Comparison of ENCODE assay signal across 18 mouse cellular contexts in the genomic region with DNA sequence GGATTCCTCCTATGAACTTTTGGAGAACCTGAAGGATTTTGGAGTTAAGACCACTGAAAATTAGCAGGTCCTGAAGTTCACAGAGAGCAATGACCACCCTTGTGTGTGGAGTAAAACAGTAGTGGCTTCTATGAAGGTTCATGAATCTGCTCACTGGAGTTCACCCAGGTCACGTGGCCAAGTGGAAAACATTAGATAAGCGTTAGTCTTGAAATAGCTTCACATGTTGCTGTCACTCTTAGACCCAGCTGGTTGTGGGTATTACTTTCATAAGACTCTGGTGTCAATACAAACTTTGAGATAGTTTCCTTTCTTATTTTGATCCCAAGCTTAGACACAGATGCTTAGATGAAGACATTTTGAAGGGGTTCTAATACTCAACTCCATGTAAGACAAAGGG. TPM values are rescaled to one million over a fixed set of nuclear protein-coding genes. Genes with fewer than 3 reads are reported as not detected.
DNase-seq lines count a peak whose midpoint lies in the region; ATAC-seq and TF ChIP-seq lines count a peak whose summit lies in the region.
"Had no signal": no experiment of that assay in that cellular context is flagged by ENCODE, and none has a peak within 500 bp of the region (broad histone marks: within the 10 kb centered on the region; RNA-seq: fewer than 3 reads in every experiment).

No protein-coding gene starts in this region.

- no peak overlapping the region for H3K27ac ChIP-seq in limb, embryonic 14.5 days (replicated peaks; ENCODE audit: low read depth, low read length)
- H3K27ac ChIP-seq in limb, embryonic 10.5 days, result no peak overlapping the region
- H3K27ac ChIP-seq in heart, embryonic 14.5 days (replicated peaks in 1 of 2; ENCODE audit: control insufficient read depth in 1 of 2, insufficient read depth in 1 of 2, low read depth in 2 of 2, low read length in 2 of 2), result peak overlapping the region in 1 of 2 experiments; percentile 64; a peak in 2 of 4 replicates
- H3K27ac ChIP-seq in intestine, embryonic 16.5 days (ENCODE audit: low read length), result no peak overlapping the region
- H3K27ac ChIP-seq: hindbrain, embryonic 12.5 days; intestine, embryonic 15.5 days; limb, embryonic 13.5 days had no signal

- no peaks in the 10 kb centered on the region for H3K27me3 ChIP-seq in limb, embryonic 14.5 days (ENCODE audit: control insufficient read depth, insufficient read depth, low read length)
- H3K27me3 ChIP-seq in limb, embryonic 10.5 days (ENCODE audit: low read depth, poor library complexity, severe bottlenecking), result no peaks in the 10 kb centered on the region
- no peaks in the 10 kb centered on the region for H3K27me3 ChIP-seq in heart, embryonic 14.5 days (ENCODE audit: control insufficient read depth, insufficient read depth, low read length)
- no peaks in the 10 kb centered on the region for H3K27me3 ChIP-seq in intestine, embryonic 16.5 days (replicated peaks; ENCODE audit: control insufficient read depth, insufficient read depth, low read length)
- H3K27me3 ChIP-seq: CH12.LX; hindbrain, embryonic 12.5 days; intestine, embryonic 15.5 days; limb, embryonic 13.5 days had no signal

- no peak overlapping the region for H3K4me2 ChIP-seq in limb, embryonic 14.5 days (replicated peaks; ENCODE audit: low read depth, low read length, severe bottlenecking)
- H3K4me2 ChIP-seq in heart, embryonic 14.5 days (ENCODE audit: low read length), result peak overlapping the region; percentile 44
- H3K4me2 ChIP-seq in intestine, embryonic 16.5 days (ENCODE audit: low read depth, low read length), result no peak overlapping the region
- H3K4me2 ChIP-seq: hindbrain, embryonic 12.5 days; intestine, embryonic 15.5 days had no signal

- peaks cover 8% of the 10 kb centered on the region; the same call in 1 of the 2 replicates for H3K4me1 ChIP-seq in limb, embryonic 14.5 days (ENCODE audit: control insufficient read depth, insufficient read depth, low read length)
- peaks cover 31% of the 10 kb centered on the region for H3K4me1 ChIP-seq in limb, embryonic 10.5 days
- H3K4me1 ChIP-seq in heart, embryonic 14.5 days (ENCODE audit: control insufficient read depth in 2 of 2, insufficient read depth in 2 of 2, low read length in 2 of 2), result peaks cover 3 to 36% of the 10 kb centered on the region in 2 experiments
- H3K4me1 ChIP-seq in intestine, embryonic 16.5 days (ENCODE audit: control insufficient read depth, insufficient read depth, low read length), result peaks cover 4% of the 10 kb centered on the region; the same call in 1 of the 2 replicates
- H3K4me1 ChIP-seq: intestine, embryonic 15.5 days had no signal

- no peak overlapping the region for H3K4me3 ChIP-seq in limb, embryonic 14.5 days (replicated peaks; ENCODE audit: low read length)
- no peak overlapping the region for H3K4me3 ChIP-seq in limb, embryonic 10.5 days
- H3K4me3 ChIP-seq in heart, embryonic 14.5 days (ENCODE audit: control insufficient read depth in 1 of 2, insufficient read depth in 1 of 2, low read depth in 1 of 2, low read length in 2 of 2), result no peak overlapping the region
- H3K4me3 ChIP-seq in intestine, embryonic 16.5 days (ENCODE audit: low read length), result no peak overlapping the region
- H3K4me3 ChIP-seq: hindbrain, embryonic 12.5 days; intestine, embryonic 15.5 days; limb, embryonic 13.5 days had no signal

- H3K9ac ChIP-seq in limb, embryonic 14.5 days (ENCODE audit: low read depth, low read length, severe bottlenecking), result no peak overlapping the region
- no peak overlapping the region for H3K9ac ChIP-seq in heart, embryonic 14.5 days (ENCODE audit: low read length)
- H3K9ac ChIP-seq in intestine, embryonic 16.5 days (ENCODE audit: low read depth, low read length), result no peak overlapping the region
- H3K9ac ChIP-seq: hindbrain, embryonic 12.5 days; intestine, embryonic 15.5 days; limb, embryonic 13.5 days; liver, postnatal 0 days had no signal

- WGBS in limb, embryonic 14.5 days, result 74% methylated on average over 2 of the region's 2 CpGs
- 86% methylated on average over 2 of the region's 2 CpGs for WGBS in limb, embryonic 10.5 days
- WGBS in heart, embryonic 14.5 days, result 12% methylated on average over 2 of the region's 2 CpGs
- WGBS in intestine, embryonic 16.5 days, result 80% methylated on average over 2 of the region's 2 CpGs

- no peaks in the 10 kb centered on the region for H3K9me3 ChIP-seq in limb, embryonic 14.5 days (ENCODE audit: control insufficient read depth, low read length)
- no peaks in the 10 kb centered on the region for H3K9me3 ChIP-seq in limb, embryonic 10.5 days (replicated peaks)
- no peaks in the 10 kb centered on the region for H3K9me3 ChIP-seq in heart, embryonic 14.5 days (ENCODE audit: control insufficient read depth, low read length)
- H3K9me3 ChIP-seq in intestine, embryonic 16.5 days (ENCODE audit: control insufficient read depth, low read length), result no peaks in the 10 kb centered on the region
- H3K9me3 ChIP-seq: hindbrain, embryonic 12.5 days; intestine, embryonic 15.5 days; limb, embryonic 13.5 days had no signal

- no peak for TF ChIP-seq POLR2A in limb, embryonic 14.5 days (IDR thresholded peaks at IDR 0.05; ENCODE audit: borderline replicate concordance, extremely low read depth, insufficient read depth, insufficient read length)

- no peak for ATAC-seq in limb, embryonic 14.5 days (ENCODE audit: low FRiP score, low read depth)
- ATAC-seq in heart, embryonic 14.5 days (ENCODE audit: insufficient number of reproducible peaks, insufficient read depth, low FRiP score, low read depth), result no peak
- no peak for ATAC-seq in intestine, embryonic 16.5 days
- ATAC-seq: intestine, embryonic 15.5 days; liver, postnatal 0 days; Patski had no signal

- DNase-seq in limb, embryonic 14.5 days (ENCODE audit: low spot score), result peak; percentile 53
- no peak for DNase-seq in limb, embryonic 10.5 days (ENCODE audit: low spot score)
- peak; percentile 67 to 76 for DNase-seq in gastrocnemius, adult 8-10 months (ENCODE audit: low spot score in 2 of 2)
- DNase-seq in skeletal muscle tissue, adult 2 months (ENCODE audit: low read depth, low spot score), result peak; percentile 94
- DNase-seq in layer of hippocampus, adult 18-20 months (ENCODE audit: low spot score in 2 of 2), result no peak
- DNase-seq: kidney, postnatal 25 days; liver, postnatal 0 days; thymus, adult 2 months had no signal

- H3K36me3 ChIP-seq in limb, embryonic 14.5 days (ENCODE audit: control insufficient read depth, insufficient read depth, low read length), result peaks cover 4% of the 10 kb centered on the region; the same call in 1 of the 2 replicates
- no peaks in the 10 kb centered on the region for H3K36me3 ChIP-seq in limb, embryonic 10.5 days
- 0 out of 2 replicates have a peak, but pooled peaks cover 2% of the 10 kb centered on the region for H3K36me3 ChIP-seq in heart, embryonic 14.5 days (ENCODE audit: control insufficient read depth, insufficient read depth, low read length)
- no peaks in the 10 kb centered on the region for H3K36me3 ChIP-seq in intestine, embryonic 16.5 days (ENCODE audit: control insufficient read depth, insufficient read depth, low read length)
- H3K36me3 ChIP-seq: hindbrain, embryonic 12.5 days; intestine, embryonic 15.5 days had no signal

RNA-seq across cellular contexts. Expression of a gene that starts 8.7 kb away (rescaled TPM):
- 32.9 and 38.4 TPM in 2 replicates for polyA plus RNA-seq in limb, embryonic 14.5 days (2012; rRNA removed)
- polyA plus RNA-seq in limb, embryonic 14.5 days (2014; fragmentation: Nextera tagmentation; extraction: Ambion mirVana), result 57.1 and 67.1 TPM in 2 replicates
- 12.1 and 15.2 TPM in 2 replicates for polyA plus RNA-seq in limb, embryonic 10.5 days (2016; fragmentation: Nextera tagmentation; extraction: Ambion mirVana)
- total RNA-seq in gastrocnemius, adult 8-10 months (2022), result 1 to 10 TPM; 4.5 to 6.6 (median 5.8) TPM
- polyA plus RNA-seq in heart, embryonic 14.5 days (2014; fragmentation: Nextera tagmentation; extraction: Ambion mirVana), result 31.4 and 32.7 TPM in 2 replicates
- 8.5 and 8.6 TPM in 2 replicates for polyA plus RNA-seq in intestine, embryonic 16.5 days (2015; fragmentation: Nextera tagmentation; extraction: Ambion mirVana)
- total RNA-seq in layer of hippocampus, adult 18-20 months (2021), result 10 to 100 TPM; 37.1 to 39.5 TPM
- total RNA-seq: CH12.LX; common myeloid progenitor, adult 5-6 weeks; megakaryocyte progenitor cell, adult 5-6 weeks; monocyte, adult 5-6 weeks had no signal

Comparison
In these comparisons a context has a peak if more than half of its experiments do, and no peak if none do; other contexts are left out.
1. DNase-seq: peak in limb, embryonic 14.5 days (single experiment), gastrocnemius, adult 8-10 months (2 of 2) and skeletal muscle tissue, adult 2 months (single experiment); none in limb, embryonic 10.5 days (single experiment) and layer of hippocampus, adult 18-20 months (0 of 2).